Mouse (Mus musculus): Measurements from ENCODE around the gene 6820408C15Rik.

6820408C15Rik gene

DNA sequence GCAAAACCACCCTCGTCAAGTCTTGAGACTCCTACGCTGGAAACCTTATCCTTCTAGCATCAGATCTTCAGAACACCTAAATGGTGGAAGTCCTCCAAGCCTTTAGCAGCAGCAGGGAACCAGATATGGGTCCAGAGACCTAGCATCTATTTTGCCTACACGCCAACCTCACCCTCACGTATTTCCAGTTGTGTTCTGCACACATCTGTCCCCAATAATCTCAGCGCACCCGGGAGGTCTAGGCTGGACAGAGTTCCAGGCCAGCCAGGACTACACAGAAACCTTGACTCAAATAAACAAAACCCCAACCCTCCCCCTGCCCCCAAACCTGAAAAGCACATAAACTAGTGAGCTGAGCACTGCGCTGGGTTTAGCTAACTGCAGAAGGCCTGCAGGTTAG is 3.9 kb upstream of the 6820408C15Rik start:
- 42% methylated on average over 7 of the region's 7 CpGs for WGBS

DNA sequence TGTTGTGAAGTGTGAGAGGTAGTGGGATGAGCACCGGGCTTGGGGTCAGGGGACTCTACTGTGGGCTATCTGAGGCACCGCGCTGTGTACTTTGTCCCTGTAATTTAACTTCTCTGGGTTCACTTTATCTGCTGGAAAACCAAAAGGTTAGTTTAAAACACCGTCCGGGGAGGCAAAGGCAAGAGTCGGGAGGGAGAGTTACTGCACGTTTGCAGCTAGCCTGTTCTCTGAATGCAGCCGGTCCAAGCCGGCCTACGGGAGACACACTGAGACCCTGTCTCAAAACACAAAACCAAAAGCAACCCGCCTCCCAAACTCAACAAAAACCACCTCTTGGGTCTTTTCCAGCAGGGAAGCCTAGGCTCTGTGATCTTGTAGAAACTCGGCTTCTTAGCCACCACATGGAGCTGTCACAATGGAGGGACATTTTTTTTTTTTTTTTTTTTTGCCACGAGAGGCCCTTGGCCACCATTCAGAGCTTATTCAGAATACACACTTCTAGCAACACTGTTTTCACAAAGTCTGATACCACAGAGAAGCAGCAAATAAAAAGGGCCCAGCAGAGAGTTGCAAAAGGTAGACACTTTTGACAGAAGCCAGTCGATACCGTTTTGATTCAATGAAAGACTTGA is 2.7 kb upstream of the 6820408C15Rik start:
- 24% methylated on average over 15 of the region's 15 CpGs for WGBS

DNA sequence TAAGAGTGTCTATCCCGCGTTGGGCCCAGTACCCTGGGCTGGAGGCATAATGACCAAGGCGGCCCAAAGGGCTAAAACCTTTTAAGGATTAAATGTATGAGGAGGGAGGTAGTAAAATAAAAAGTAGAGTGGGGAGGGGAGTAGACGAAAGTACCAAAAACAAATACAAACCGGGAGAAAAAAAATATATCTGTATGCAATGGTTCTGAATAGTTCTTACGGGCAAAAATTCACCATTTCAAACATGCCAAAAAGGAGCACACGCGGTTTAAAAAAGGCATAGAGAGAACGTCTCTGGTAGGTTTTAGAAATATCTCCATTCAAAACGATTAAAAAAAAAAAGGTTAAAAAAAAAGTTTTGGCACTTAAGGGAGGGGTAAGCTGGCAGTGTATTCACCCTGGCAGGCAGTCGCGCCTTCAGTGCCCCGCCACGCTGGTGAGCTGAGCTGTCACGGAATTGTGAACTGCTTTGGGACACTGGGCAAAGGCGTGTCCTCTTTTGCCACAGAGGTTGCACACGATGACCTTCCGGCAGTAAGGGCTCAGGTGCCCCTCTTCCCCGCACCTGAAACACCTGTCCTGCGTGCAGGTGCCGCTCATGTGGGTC is 2.1 kb upstream of the 6820408C15Rik start:
- 16% methylated on average over 21 of the region's 21 CpGs for WGBS

DNA sequence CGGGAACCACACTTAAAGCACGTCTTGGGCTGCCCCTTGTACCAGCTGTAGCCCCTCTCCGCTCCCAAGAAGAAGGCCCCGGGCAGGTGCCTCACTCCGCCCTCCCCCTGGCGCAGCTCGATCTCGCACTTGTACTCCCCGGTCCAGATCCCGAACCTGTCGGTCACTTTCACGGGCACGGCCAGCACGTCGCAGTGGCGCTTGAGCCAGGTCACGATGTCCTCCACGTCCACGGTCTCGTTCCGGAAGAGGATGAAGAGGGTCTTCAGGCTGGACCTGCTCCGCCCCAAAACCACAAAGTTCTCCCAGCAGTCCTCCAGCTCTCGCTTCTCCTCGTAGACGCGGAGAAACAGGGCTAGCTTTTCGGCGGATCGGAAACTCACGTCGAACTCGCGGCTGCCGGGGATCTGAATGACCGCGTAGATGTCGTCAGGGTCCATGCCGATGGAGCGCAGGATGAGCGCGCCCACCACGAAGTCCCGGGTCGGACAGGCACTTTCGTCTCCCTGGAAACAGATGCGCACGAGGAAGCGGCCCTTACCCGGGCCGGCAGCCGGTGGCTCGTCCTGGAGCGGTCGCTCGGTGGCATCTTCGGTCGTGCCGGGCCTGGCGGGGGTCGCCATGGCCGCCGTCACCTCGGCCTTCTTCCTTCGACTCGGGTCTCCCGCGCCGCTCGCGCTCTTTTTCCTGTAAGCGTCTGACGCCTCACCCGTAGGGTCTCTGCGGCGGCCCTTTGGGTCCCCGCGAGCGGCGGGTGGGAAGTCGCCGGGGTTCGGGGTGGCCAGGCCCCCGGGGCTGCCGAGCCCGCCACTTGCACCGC is 1.4 kb upstream of the 6820408C15Rik start:
- 1% methylated on average over 86 of the region's 86 CpGs for WGBS

DNA sequence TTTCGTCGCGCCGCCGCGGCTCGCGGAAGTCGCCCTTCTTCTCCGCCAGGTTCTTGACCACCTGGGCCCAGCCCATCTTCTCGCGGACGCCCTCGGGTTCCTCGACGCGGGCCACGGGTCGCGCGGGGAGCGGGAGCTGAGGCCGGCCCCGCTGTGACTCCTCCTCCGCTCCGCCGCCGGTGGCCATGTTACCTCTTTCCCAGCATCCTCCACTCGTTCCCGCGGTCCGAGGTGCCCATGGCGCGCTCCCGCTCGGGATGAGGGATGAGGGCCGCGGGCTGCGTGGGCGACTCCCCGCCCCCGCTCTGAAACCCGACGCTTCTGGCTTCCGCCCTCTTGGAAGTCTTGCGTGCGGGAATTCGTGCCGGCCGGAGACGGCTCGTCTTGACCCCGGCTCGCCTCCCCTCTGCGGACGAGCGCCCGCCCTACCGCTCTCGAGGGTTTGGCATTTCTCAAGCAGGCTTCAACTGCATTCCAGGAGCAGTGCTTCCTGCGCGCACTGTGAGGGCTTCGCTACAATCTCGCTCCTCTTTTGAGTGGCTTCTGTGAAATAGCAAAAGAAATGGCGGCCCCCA is 709 bp upstream of the 6820408C15Rik start, which contains the start of gene Zcchc3:
TSS of gene Zcchc3 (minus strand) at position 437 of the 575 bp plus-strand sequence.
- under 1% methylated on average over 65 of the region's 65 CpGs for WGBS

DNA sequence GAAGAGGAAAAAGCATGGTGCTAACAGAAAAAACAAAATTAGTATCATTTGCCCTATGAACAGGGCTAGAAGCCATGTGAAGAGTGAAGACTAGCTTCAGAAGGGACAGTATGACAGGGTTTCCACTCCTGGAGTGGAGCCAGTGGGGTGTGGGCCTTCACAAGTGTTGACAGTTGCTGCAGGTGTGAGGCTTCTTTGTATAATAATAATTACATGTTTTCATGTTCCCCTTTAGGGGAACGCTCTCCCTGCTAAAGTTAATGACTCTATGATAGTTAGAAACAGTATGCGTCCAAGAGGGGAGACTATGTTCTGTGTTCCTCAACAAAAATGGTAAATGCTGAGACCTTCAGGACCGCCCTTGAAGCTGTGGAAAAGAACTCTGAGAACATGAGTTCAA is 399 bp downstream of the 6820408C15Rik start:
- 95% methylated on average over 3 of the region's 3 CpGs for WGBS

DNA sequence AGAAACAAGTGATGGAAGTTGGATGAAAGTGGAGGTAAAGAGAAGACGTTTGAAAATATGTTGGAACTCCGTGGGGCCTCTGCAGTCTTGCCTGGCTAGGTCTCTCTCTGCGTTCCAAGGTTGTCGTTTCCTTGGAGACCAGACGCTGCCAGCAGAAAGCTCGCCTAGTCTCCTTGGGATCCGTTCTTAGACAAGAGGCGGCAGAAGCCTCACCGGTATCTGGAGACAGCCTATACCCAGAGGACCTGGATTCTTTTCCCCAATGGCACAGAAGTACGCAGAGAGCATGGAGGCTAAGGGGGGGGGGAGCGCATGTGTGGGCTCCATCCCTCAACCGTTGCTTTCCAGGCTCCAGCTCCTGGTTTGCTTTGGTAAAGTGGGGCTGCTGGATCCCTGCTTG is 12.1 kb downstream of the 6820408C15Rik start:
- 5% methylated on average over 12 of the region's 12 CpGs for WGBS

DNA sequence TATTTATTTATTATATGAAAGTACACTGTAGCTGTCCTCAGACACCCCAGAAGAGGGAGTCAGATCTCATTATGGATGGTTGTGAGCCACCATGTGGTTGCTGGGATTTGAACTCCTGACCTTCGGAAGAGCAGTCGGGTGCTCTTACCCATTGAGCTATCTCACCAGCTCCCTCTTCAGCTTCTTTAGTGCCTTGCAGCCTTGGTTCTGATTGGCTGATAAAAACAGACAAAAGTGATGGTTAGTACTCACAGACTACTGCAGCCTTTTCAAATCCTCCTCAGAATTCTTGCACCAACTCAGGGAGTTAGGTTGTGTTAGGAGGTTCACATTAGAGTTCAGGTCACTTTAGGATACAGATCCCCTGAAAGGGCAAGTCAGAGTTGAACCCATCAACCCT is 13.1 kb downstream of the 6820408C15Rik start:
- WGBS, result 81% methylated on average over 2 of the region's 2 CpGs

DNA sequence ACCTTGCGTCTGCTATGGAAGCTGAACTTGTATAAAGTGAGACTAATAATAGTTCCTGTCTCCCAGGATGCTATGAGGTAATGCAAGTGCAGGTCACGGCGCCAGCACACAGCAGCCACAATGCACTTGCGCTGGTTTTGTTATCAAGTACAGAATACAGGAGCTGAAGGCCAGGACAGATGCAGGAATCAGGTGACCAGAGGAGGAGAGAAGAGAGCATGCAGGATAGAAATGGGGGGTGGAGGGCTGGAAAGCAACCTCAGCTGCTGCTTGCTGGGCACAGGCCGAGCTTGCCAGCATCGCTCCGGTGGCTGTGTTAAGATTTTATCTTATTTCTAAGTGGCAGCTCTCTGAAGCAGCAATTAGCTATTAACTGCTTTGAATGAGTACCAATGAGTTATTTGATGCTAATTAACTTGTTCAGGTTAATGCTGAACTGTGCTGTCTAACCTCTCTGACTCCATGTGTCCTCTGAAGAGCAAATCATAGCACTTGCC is 21.1 kb downstream of the 6820408C15Rik start:
- WGBS, result 82% methylated on average over 7 of the region's 7 CpGs

DNA sequence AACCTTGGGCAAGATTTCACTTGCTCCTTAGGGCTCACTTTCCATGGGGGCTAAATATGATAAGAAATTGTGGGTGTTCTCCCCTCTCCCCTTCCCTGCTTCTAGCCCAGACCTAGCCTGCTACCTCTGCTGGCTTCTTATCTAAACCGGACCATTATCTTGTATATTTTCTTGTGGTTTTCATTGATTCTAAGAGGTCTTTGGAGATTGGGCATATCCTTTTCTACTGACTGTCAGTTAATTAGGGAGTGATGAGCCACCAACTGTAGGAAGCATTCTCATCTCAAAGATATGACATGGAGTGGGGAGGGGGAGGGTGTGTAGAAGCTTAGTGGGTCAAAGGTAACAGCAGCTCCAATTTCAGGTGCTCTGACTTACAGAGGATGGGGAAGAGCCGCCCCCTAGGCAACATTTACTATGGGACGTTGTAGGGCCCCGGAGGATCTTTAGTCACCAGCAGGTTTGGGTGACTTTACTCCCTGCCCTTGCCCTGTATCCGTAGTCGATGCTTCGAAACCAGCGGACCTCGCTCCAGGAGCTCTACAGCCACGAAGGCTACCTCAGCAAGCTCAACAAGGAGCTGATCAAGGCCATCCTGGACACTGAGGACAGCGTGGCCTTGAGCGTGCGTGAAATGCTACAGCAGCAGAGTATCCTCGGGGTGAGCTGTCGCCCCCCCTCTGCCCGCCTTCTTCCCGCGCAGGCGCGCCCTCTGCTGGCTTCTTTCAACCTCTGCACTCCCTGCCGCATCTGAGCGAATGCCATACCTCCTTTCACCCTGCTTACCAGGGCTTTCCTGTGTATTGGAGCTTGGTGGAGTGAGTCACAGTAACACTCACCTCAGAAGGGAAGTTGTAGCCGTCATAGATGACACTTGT is 21.8 kb downstream of the 6820408C15Rik start:
- WGBS, result 6% methylated on average over 23 of the region's 23 CpGs

DNA sequence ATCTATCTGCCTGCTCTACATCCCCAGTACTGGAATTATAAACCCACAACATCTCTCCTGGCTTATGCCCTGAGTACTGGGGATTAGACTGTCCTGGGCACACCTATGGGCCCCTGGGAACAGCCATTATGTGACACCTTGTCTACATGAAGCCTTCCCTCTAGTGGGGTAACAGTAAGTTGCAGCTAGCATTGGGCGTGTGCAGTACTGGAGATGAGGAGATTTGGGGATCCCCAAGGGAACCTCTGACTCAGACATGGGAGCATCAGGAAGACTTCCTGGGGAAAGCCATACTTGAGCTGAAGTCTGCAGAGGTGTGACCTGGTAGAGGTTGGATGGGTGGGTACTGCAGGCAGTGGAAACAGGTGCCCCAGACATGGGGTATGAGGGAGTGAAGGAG is 23.6 kb downstream of the 6820408C15Rik start:
- WGBS, result 72% methylated on average over 1 of the region's 1 CpGs

DNA sequence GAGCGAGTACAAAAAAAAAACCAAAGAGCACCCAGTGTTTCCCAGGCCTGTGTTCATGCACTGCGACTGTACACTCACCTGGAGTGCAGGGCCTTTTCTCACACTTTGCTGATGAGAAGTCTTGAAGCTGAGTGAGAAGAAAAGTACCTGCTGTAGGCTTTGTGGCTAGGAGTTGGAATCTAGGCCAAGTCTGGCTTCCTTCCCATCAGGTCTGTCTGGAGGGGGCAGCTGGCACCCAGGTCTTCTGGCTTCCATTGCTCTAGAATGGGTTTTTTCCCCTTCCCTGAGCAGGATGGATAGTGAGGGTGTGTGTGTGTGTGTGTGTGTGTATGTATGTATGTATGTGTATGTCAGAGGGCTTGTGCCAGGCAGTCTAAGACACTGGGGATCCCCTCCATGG is 24.4 kb downstream of the 6820408C15Rik start:
- WGBS, result 98% methylated on average over 2 of the region's 2 CpGs

DNA sequence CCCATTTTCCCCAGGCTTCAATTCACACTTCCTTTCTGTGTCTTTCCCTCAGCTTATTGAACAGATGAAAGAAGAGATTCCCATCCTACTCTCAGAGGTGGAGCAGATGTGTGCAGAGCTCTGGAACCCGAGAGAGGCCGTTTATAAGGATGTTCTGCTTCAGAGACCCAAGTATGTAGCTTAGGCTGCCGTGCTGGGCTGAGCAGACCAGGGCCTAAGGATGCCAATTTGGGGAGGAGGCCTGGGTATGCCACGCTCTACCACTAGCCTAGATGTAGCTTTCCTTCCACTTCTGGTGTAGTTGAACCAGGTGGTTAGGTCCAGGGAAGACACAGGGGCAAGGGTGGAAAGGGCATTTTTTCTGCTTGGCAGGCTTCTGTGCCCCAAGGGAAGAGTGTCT is 26.9 kb downstream of the 6820408C15Rik start:
- WGBS, result 92% methylated on average over 4 of the region's 4 CpGs

DNA sequence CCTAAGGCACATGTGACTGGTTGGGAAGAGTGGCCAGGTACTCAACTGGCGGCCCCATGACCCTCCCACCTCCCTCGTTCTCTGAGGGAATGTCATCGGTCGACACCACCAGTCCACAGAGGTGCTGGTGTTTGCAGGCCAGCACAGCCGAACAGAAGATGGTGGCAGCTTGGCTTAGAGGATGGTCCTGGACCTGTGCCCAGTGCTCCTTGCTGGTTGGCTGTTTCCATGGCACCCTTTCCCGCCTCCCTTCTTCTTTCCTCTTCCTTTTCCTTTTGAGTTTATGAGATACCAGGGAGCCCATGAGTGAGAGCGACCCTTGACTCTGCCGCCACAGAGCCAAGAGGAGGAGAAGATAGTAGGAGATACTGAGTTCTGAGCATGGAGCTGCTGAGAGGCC is 27.9 kb downstream of the 6820408C15Rik start:
- 60% methylated on average over 8 of the region's 8 CpGs for WGBS

DNA sequence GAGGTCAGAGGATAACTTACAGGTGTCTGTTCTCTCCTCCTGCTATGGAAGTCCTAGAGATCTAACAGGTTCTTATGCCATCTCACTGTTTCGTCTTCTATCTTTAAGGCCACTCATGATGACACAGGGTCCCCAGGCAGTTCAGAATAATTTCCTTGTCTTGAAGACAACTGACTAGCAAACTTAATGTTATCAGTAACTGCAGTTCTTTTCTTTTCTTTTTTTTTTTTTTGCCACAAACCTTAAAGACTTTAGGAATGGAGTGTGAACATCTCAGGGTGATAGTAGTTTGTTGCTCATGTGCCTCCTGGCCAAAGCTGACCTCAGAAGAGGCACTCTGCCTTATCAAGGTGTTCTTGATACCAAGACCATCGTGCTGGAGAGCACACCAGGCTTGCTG is 31.3 kb downstream of the 6820408C15Rik start:
- whole genome bisulfite sequencing, result 75% methylated on average over 2 of the region's 2 CpGs

DNA sequence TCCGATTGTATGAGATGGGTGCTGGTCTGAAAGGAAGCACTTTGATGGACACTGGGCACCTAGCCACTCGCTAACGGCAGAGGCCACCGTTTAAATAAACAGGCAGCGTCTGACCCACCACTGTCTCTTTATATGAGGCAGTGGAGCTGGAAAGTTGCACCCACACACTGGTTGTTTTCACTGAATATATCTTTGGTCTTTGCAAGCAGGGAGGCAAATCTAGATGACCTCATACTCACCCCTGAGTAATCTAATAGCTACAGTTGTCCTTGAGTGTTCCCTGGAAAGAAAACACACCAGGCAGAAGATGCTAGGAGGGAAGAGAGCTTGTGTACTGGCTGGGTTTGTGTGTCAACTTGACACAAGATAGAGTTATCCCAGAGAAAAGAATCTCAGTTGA is 32.1 kb downstream of the 6820408C15Rik start:
- WGBS, result 42% methylated on average over 5 of the region's 5 CpGs

DNA sequence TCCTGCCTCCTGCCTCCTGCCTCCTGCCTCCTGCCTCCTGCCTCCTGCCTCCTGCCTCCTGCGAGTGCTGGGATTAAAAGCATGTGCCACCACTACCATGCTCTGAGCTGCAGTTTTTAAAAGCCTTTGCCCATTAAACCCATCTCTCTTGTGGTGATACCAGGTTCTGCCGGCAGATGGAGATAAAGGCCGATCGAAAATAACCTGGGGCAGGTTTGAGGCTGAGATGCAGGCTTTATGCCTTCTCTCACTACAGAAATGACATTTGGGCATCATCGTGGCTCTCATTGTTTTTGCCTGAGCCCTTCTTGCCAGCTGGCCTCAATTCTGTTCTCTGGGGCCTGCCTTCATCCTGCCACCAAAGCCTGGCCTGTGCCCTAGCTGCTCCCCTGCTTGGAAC is 34.9 kb downstream of the 6820408C15Rik start:
- WGBS, result 4% methylated on average over 5 of the region's 5 CpGs

DNA sequence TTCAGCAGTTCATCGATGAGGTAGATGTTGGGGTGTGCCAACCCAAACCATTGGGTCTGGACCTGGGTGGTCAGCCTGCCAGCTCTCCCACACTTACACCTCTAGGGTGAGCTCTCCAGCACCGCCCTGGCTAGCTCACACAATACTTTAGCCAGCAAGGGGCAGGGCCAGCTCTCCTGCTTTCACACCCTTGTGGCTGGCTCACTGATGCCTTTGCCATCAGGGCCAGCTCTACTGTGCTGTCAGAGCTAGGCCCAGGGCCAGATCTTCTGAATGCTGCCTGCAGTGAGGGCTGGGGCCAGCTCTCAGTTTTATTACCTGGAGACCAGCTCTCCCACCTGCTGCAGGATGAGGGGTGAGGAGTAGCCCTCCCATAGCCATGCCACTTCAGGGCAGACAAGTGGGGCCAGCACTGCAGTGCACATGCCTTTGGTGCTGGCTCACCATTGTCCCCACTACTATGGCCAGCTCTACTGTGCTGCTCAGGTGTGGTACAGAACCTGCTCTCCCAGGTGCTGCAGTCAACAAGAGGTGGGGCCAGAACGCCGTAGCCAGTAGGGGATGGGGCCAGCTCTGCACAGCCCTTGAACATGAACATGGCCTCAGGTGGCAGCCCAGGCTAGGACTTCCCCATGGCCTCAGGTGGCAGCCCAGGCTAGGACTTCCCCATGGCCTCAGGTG is 36.9 kb downstream of the 6820408C15Rik start:
- 79% methylated on average over 4 of the region's 4 CpGs for WGBS

DNA sequence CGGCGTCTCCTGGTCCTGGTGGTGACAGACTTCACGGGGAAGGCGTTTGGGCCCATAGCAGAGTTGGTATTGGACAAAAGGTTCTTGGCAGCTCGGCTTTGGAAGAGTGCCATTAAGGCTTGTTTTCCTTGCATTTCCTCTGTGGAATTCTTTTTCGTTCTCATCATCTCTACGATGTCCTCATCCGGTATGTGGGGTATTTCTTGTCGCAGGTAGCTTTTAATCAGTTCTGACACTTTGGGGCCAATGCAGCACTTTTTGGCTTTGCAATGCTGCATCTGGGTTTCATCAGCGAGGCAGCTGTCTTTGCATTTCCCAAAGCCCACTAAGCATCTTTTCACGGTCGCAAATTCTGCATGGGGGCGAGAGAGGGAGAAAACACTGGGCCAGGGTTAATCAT is 43.9 kb downstream of the 6820408C15Rik start:
- 69% methylated on average over 13 of the region's 13 CpGs for WGBS

DNA sequence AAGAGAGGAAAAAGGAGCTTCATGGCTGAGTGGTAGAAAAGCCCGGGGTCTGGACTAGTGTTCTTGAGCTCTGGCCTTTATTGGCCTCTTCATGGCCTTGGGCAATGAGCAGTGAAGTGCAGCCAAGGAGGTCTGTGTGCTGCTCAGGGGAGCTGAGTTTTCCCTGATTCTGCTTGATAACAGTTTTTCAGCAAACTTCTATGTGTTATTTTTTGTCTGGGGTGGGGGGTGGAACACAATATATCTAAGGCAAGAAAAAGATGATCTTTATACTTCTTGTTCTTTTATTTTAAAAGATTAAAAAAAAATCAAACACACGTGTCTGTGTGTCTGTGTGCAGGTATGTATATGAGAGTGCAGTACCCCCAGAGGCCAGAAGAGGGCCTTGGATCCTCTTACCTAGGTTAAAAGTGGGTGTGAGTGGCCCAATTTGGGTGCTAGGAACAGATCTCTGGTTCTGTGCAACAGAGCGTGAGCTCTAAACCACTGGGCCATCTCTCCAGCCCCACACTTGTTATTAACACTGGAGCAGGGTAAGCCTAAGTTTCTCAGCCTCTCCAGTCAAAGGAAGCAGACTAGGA is 49.3 kb downstream of the 6820408C15Rik start, which contains the start of gene Defb23:
TSS of gene Defb23 (minus strand) at position 51 of the 581 bp plus-strand sequence.
- WGBS, result 93% methylated on average over 3 of the region's 3 CpGs
